Mouse (Mus musculus) embryonic facial prominence, embryonic 15.5 days (tissue): ENCODE results near the gene Gas2l2. TPM values are rescaled to one million over a fixed set of nuclear protein-coding genes. Genes with fewer than 3 reads are reported as not detected.

Experiments used
- ATAC-seq: fragments of 200-750 bp; cut with Nextera tagmentation; 2 replicates; pipeline ENCODE4 v1.8.0; 2017; ENCODE audit warnings: low read depth, moderate TSS enrichment; ENCODE audit not compliant: insufficient number of reproducible peaks, low FRiP score, low TSS enrichment
- H3K27ac ChIP-seq: fragments of 300-500 bp; sonication (generic); replicated peaks from 2 replicates; pipeline ENCODE4 v1.5.1; 2015; ENCODE audit warnings: mild to moderate bottlenecking, inconsistent platforms
- H3K27me3 ChIP-seq: fragments of 300-500 bp; sonication (generic); 2 replicates; pipeline ENCODE4 v1.6.1; 2015; ENCODE audit warnings: inconsistent platforms
- H3K36me3 ChIP-seq: fragments of 300-500 bp; sonication (generic); 2 replicates; pipeline ENCODE4 v1.6.1; 2015; ENCODE audit warnings: mild to moderate bottlenecking, inconsistent platforms
- H3K4me1 ChIP-seq: fragments of 300-500 bp; sonication (generic); 2 replicates; pipeline ENCODE4 v1.6.1; 2015; ENCODE audit warnings: inconsistent platforms
- H3K4me2 ChIP-seq: fragments of 300-500 bp; sonication (generic); replicated peaks from 2 replicates; pipeline ENCODE4 v1.6.1; 2015; ENCODE audit warnings: mild to moderate bottlenecking, inconsistent platforms
- H3K4me3 ChIP-seq: fragments of 300-500 bp; sonication (generic); replicated peaks from 2 replicates; pipeline ENCODE4 v1.5.1; 2015; ENCODE audit warnings: mild to moderate bottlenecking, inconsistent platforms
- H3K9ac ChIP-seq: fragments of 300-500 bp; sonication (generic); 2 replicates; pipeline ENCODE4 v1.6.1; 2015; ENCODE audit warnings: inconsistent platforms
- H3K9me3 ChIP-seq: fragments of 300-500 bp; sonication (generic); replicated peaks from 2 replicates; pipeline ENCODE4 v1.6.1; 2016; ENCODE audit warnings: inconsistent platforms
- WGBS: fragments of 180-500 bp; shearing (Covaris S2); methylation state at CpG from one replicate; pipeline ENCODE4 v1.1.7; 2015; 5-methylcytosine and 5-hydroxymethylcytosine counted together
- polyA plus RNA-seq: library from polyadenylated mRNA; unstranded; fragments of >200 nt; fragmentation: Nextera tagmentation; extraction: Ambion mirVana; gene quantifications from 2 replicates; pipeline ENCODE4 v1.2.1, GENCODE M21; 2015

The Gas2l2 gene
- 0.64 and 0.91 TPM in 2 replicates for polyA plus RNA-seq

DNA sequence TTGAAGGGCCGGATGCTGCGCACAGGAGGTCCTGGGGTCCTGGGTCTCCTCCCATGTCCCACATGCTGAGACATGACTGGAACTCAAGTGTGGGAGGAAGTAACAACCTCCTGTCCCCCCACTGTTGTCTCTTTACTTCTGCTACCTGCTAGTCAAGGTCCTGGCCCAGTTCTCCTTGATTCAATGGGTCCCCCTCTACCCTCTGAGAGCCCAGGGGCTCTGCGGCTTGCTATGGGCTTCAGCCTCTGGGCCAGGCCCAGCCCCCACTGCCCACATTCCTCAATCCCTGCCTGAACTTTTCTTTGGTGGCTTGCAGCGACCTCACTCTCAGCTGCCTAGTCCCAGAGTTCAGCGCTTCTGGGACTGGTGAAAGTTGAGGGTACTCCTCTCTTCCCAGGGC, at the start of gene Gas2l2:
Gas2l2 (minus strand) TSS at position 101 of the 400 bp plus-strand sequence.
- peaks cover 37% of the 10 kb centered on the region for H3K27me3 ChIP-seq
- H3K4me1 ChIP-seq: peaks cover 10% of the 10 kb centered on the region
- H3K27ac ChIP-seq: no peak within 1 kb of the TSS
- H3K36me3 ChIP-seq: no peaks in the 10 kb centered on the region
- no peak within 1 kb of the TSS for H3K9ac ChIP-seq
- ATAC-seq: no peak
- H3K4me3 ChIP-seq: no peak within 1 kb of the TSS
- H3K4me2 ChIP-seq: no peak within 1 kb of the TSS
- no peaks in the 10 kb centered on the region for H3K9me3 ChIP-seq
- WGBS: 46% methylated on average over 5 of the region's 5 CpGs

DNA sequence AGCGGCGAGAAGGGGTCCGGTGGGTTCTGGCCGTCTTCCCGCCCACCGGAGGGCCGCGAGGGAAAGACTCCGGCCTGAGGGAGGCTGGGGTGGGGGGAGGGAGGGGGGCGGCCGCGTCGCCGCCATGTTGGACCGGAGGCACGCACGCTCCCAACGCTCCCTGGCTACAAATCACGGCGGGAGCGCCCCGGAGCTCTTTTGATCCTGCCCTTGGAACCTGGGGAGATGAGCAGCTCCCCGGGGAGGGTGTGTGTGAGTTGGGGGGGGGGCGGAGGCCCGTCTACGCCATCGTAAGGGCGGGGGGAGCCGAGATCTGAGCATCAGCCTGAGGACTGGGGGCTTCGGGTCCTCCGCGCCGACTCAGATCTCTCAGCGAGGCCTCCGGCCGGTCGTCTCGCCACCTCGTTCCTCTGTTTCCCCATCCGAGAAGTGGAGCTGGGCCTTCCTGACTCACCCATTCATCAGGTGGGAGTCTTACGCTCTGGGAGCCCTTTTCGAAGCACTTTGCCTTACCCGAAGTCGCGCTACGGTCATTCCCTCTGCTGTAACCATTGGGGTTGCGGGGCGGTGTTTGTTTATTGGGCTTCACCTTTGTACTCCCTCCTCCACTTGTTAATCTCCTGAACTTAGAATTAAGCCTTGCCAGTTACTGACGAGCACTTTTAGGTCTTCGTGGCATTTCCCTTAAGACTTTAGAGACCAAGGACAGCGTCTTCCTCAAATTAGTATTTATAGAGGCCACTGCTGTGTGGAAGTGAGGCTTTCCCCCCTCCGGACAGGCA, 44.2 kb upstream of the Gas2l2 start:
- H3K4me1 ChIP-seq: peaks cover 20% of the 10 kb centered on the region
- peak overlapping the region; percentile 92 for H3K9ac ChIP-seq
- under 1% methylated on average over 47 of the region's 52 CpGs for WGBS
- peak overlapping the region; percentile 72 for H3K4me2 ChIP-seq
- H3K9me3 ChIP-seq: no peaks in the 10 kb centered on the region
- peak overlapping the region; percentile 92 for H3K4me3 ChIP-seq
- H3K27me3 ChIP-seq: no peaks in the 10 kb centered on the region
- peak; percentile 82 for ATAC-seq
- H3K27ac ChIP-seq: peak overlapping the region; percentile 96
- peaks cover 12% of the 10 kb centered on the region; the same call in 1 of the 2 replicates for H3K36me3 ChIP-seq

DNA sequence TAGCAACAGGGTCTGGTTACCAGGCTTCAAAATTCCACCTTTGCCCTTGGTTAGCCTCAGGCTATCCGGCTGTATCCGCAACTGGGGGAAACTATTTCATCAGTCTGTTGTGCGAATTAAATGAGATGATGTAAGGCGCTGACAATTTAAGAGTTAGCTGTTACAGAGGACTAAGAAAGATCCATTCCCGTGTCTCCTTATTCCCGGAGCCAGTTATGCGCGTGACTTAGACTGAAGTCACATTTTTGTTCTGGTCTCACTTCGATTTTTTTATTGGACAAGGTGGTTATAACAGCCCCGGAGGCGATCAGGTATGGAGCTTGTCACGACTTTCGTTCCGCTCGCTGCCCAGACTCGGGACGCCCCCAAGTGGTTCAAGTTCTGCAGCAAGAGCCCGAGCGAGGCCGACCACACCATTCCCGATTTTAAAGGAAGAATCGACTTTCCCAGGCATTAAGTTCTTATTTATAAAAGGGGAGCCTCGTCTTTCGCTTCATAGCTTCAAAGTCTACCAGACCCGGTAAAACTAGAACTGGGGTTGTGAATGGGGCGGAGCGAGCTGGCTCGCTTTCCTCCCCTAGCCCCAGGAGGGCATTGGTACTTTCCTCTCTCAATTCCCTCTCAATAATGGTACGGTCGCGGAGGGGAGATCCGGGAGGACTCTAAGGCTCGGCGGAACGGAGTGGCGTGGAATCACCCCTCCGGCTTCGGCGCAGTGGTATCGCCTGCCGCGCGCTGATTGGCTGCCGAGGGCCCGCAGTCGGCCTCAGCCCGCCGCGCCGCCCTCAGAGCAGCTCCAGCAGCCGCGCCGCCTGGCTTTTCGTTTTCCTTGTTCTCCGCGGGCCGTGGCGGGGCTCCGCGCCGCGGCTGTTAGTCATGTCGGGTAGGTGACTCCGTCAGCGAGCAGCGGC, 43.3 kb upstream of the Gas2l2 start, which contains the start of gene Taf15:
Taf15 (plus strand) TSS at position 763 of the 911 bp plus-strand sequence.
- ATAC-seq: peak; percentile 98
- H3K4me2 ChIP-seq: peak within 1 kb of the TSS; percentile 72
- under 1% methylated on average over 66 of the region's 66 CpGs for WGBS
- peaks cover 7% of the 10 kb centered on the region; the same call in 1 of the 2 replicates for H3K36me3 ChIP-seq
- H3K9ac ChIP-seq: peak within 1 kb of the TSS; percentile 92
- no peaks in the 10 kb centered on the region for H3K27me3 ChIP-seq
- H3K4me3 ChIP-seq: peak within 1 kb of the TSS; percentile 92
- H3K9me3 ChIP-seq: no peaks in the 10 kb centered on the region
- peak within 1 kb of the TSS; percentile 96 for H3K27ac ChIP-seq
- H3K4me1 ChIP-seq: peaks cover 20% of the 10 kb centered on the region

DNA sequence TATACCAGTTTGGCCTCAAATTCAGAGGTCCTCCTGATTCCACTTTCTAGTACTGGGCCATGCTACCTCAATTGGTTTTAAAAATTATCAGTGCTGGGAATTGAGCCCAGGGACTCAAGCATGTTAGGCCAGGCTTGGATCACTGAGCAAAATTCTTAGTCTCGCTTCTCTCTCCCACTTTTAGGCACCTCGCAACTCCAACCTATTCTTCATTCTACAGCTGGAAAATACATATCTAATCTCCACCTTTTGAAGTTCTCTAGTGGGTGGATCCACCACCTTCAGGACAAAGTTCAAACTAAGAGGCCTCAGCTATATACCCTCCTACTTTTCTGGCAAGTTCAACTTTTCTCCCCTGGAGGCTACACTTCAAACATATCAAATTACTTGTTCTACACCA, 42.5 kb upstream of the Gas2l2 start:
- Histone ChIP-seq H3K27ac (peak overlapping the region; percentile 96; the same call in 1 of the 2 replicates), H3K4me1 (peaks cover 28% of the 10 kb centered on the region), H3K9me3 (no peaks in the 10 kb centered on the region), H3K36me3 (peaks cover 6% of the 10 kb centered on the region; the same call in 1 of the 2 replicates), H3K4me2 (peak overlapping the region; percentile 70), H3K9ac (no peak overlapping the region), H3K4me3 (peak overlapping the region; percentile 92; the same call in 1 of the 2 replicates), H3K27me3 (no peaks in the 10 kb centered on the region)
- ATAC-seq: no peak
- 64% methylated on average over 2 of the region's 2 CpGs for WGBS

DNA sequence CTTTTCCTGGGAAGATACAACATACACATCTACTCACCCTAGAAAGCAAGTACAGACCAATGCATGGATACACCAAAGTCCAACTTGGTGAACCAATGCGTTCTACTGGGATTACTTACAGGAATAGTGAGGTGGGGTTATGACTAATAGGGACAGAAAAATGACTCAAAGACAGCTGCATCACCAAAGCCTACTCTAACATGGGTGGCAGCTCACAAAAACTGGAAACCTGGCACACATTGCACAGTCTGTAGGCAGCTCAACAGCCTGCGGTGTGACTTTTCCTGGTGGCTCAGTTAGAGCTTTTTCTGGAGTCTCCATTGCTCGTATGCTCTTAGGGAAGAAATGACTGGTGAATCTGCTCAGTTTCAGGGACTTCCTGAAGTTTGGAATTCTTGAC, 39.5 kb upstream of the Gas2l2 start:
- Histone ChIP-seq H3K36me3 (no peaks in the 10 kb centered on the region), H3K4me2 (no peak overlapping the region), H3K4me3 (no peak overlapping the region), H3K9me3 (no peaks in the 10 kb centered on the region), H3K27me3 (peaks cover 6% of the 10 kb centered on the region; the same call in 1 of the 2 replicates), H3K4me1 (peaks cover 32% of the 10 kb centered on the region), H3K9ac (no peak overlapping the region), H3K27ac (no peak overlapping the region)
- ATAC-seq: no peak
- WGBS: 88% methylated on average over 3 of the region's 3 CpGs

DNA sequence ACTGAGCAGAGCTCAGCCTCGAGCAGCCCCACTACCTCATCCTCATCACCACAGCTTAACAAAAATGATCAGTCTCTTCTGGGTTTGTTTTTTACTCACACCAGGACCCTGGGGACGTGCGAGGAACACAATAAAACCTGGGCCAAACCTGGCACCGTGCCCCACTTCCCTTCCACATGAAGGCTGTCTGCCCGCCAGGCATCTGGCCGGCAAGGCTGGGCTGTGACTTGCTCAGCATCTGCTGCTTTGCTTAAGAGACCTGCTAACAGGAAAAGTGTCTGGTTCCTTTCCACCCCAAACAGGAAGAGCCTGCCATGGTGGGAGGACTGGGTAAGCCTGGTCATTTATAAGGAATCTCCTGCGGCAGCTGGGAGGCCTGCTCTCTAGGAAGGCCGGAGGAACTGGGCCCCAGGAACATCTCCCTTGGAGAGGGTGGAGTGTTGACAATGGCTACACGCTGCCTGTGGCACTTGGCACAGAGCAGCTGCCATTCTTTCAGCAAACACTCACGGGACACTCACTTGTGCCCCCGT, 37.9 kb upstream of the Gas2l2 start:
- H3K9me3 ChIP-seq: no peaks in the 10 kb centered on the region
- no peak overlapping the region for H3K27ac ChIP-seq
- peaks cover 40% of the 10 kb centered on the region for H3K4me1 ChIP-seq
- H3K4me3 ChIP-seq: no peak overlapping the region
- ATAC-seq: peak; percentile 45
- H3K36me3 ChIP-seq: no peaks in the 10 kb centered on the region
- 50% methylated on average over 11 of the region's 11 CpGs for WGBS
- H3K4me2 ChIP-seq: no peak overlapping the region
- peaks cover 17% of the 10 kb centered on the region; the same call in 1 of the 2 replicates for H3K27me3 ChIP-seq
- H3K9ac ChIP-seq: no peak overlapping the region

DNA sequence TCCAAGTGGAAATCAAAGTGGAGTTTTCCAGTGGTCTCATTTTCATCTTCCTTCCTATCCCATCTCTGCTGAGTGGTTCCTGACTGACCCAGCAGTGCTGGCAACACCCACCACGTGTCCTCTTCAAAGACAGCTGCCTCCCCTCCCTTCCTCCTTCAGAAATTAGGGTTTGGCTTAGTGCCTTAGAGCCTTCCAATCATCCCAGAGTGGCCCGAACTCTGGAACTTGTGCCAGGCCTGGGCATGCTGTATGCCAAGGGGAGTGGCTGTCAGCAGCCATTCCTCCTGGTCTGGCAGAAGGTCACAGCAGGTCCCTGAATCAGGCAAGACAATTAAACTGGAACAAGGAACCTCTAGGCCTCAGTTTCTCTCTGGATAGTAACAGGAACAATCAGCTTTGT, 36.7 kb upstream of the Gas2l2 start:
- 24% methylated on average over 2 of the region's 2 CpGs for WGBS

DNA sequence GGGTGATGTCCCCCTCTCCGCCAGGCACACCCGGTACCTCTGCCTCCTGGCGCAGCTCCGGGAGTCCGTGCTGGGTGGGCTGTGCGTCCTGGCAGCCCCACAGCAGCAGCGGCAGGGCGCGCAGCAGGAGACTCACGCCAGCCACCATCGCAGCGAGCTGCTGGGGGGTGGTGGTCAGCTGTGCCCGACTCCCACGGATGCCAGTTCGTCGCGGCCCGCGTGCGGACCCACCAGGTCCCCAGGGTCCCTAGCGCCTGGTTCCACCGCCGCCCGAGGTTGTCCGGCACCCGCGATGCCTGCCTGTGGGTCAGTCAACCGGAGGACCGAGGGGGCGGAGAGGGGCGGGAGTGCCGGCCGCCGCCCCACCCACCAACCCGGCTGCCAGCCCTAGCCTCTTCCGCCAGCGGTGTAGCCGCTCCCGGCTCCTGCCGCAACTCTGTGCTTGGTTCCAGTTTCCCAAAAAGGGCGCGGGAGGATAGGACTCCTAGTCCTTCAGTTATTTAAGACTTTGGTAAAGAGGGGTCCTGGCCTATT, 33.5 kb upstream of the Gas2l2 start, which contains the start of gene Mmp28:
Mmp28 (minus strand) TSS at position 361 of the 534 bp plus-strand sequence.
- H3K4me2 ChIP-seq: peak within 1 kb of the TSS; percentile 95
- under 1% methylated on average over 41 of the region's 42 CpGs for WGBS
- H3K9me3 ChIP-seq: no peaks in the 10 kb centered on the region
- no peaks in the 10 kb centered on the region for H3K36me3 ChIP-seq
- H3K9ac ChIP-seq: peak within 1 kb of the TSS; percentile 55
- H3K4me3 ChIP-seq: peak within 1 kb of the TSS; percentile 62
- H3K27me3 ChIP-seq: peaks cover 20% of the 10 kb centered on the region; the same call in 1 of the 2 replicates
- H3K27ac ChIP-seq: no peak within 1 kb of the TSS
- ATAC-seq: peak; percentile 39; the same call in 1 of the 2 replicates
- peaks cover 40% of the 10 kb centered on the region for H3K4me1 ChIP-seq

More for the DNA sequence above, 36.7 kb upstream of the Gas2l2 start:
- Histone ChIP-seq H3K4me2 (no peak overlapping the region), H3K27me3 (peaks cover 20% of the 10 kb centered on the region; the same call in 1 of the 2 replicates), H3K36me3 (no peaks in the 10 kb centered on the region), H3K9me3 (no peaks in the 10 kb centered on the region), H3K4me1 (peaks cover 35% of the 10 kb centered on the region), H3K4me3 (no peak overlapping the region), H3K9ac (no peak overlapping the region), H3K27ac (no peak overlapping the region)
- ATAC-seq: no peak

DNA sequence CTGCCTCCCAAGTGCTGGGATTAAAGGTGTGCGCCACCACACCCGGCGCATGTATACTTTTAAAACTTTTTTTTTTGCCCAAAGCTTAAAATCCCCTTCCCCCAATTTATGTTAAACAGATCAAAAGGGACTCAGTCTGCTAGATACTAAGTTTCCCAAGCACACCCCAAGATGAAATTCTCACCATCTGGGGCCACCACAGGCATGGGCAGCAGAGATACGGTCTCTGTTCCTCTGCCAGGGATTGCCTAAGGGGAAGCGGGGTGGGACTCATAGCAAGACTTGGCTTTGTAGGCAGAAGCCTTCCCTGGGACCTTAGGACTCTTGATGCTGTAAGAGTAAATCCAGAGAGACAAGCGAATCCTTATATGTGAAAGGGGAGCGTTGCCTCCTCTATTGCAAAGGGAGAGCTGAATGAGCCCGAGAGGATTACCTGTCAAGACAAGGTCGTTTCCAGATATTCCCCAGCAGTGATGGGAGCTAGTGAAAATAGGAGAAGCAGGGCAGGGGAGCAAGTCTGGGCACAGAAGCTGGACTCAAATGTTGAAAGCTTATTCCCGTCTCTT, 32.3 kb upstream of the Gas2l2 start:
- Histone ChIP-seq H3K4me1 (peaks cover 32% of the 10 kb centered on the region), H3K36me3 (no peaks in the 10 kb centered on the region), H3K4me2 (peak overlapping the region; percentile 95), H3K27ac (no peak overlapping the region), H3K27me3 (peaks cover 20% of the 10 kb centered on the region; the same call in 1 of the 2 replicates), H3K4me3 (no peak overlapping the region; the same call in 1 of the 2 replicates), H3K9me3 (no peaks in the 10 kb centered on the region), H3K9ac (no peak overlapping the region)
- WGBS: 52% methylated on average over 10 of the region's 10 CpGs
- ATAC-seq: no peak

DNA sequence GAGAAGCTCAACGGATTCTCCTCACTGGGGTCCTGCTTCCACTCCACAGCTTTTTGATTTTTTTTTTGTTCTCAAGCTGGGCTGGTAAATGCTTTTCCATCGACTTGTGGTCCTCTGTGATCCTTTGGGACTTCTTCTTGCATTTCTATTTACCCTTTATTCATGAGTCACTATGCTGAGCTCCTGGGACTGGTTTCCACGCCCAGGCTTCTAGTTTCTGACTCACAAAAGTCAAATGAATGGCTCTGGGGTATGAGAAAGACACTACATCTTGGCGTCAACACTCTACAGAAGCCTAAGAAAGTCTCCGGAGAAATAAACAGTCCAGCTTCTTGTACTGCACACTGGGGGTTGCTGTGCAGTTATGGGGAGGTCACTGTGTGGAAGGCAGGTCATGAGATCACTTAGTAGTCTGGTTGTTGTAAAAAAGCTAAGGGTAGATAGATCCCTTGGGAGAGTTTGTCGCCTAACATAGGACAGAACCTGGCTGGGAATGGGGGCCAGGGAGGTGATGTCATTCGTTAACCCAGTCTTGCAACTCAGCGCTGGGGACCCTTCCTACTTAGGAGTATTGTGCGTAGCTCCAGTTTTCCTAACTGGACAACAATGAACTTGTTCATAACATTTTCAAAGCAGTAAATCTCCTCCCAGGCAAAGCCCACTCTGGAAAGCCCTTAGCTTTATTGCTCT, 28.8 kb upstream of the Gas2l2 start:
- 54% methylated on average over 9 of the region's 9 CpGs for WGBS
- H3K27me3 ChIP-seq: peaks cover 8% of the 10 kb centered on the region; the same call in 1 of the 2 replicates
- peaks cover 38% of the 10 kb centered on the region for H3K4me1 ChIP-seq
- H3K36me3 ChIP-seq: no peaks in the 10 kb centered on the region
- ATAC-seq: no peak
- H3K4me2 ChIP-seq: no peak overlapping the region
- H3K27ac ChIP-seq: no peak overlapping the region; the same call in 1 of the 2 replicates
- no peak overlapping the region for H3K4me3 ChIP-seq
- H3K9me3 ChIP-seq: no peaks in the 10 kb centered on the region
- H3K9ac ChIP-seq: no peak overlapping the region
